Mouse (Mus musculus) brain, adult 10 weeks (tissue): Measurements from ENCODE around the gene Sytl2. TPM values are rescaled to one million over a fixed set of nuclear protein-coding genes. Genes with fewer than 3 reads are reported as not detected.

ENCODE experiments used
- polyA plus RNA-seq: library from polyadenylated mRNA; stranded (reverse); fragments of 350-450 nt; fragmentation: Illumina TruSeq; extraction: RNeasy Lipid Tissue Mini Kit (QIAGEN cat#74804); gene quantifications from one replicate; pipeline ENCODE4 v1.2.3, GENCODE M21; 2015; ENCODE audit warnings: low read depth, low replicate concordance

Sytl2 gene
- 92.1 TPM for polyA plus RNA-seq

GRCm38 (mm10) chr7:90301942-90302646 lies at the start of gene Sytl2:
Sytl2 (plus strand) TSS chr7:90302252.

GRCm38 (mm10) chr7:90265289-90265970 lies 36.6 kb upstream of the Sytl2 start, which contains the start of gene Ccdc83:
Ccdc83 (minus strand) TSS chr7:90265777.

GRCm38 (mm10) chr7:90426020-90427001 lies 124.3 kb downstream of the Sytl2 start, which contains the start of gene Ccdc89:
Ccdc89 (plus strand) TSS chr7:90426577.

GRCm38 (mm10) chr7:90442518-90443080 lies 140.5 kb downstream of the Sytl2 start, which contains the start of gene Crebzf:
Crebzf (plus strand) TSS chr7:90442729.

GRCm38 (mm10) chr7:90456845-90457468 lies 154.9 kb downstream of the Sytl2 start, which contains the start of gene Tmem126a:
Tmem126a (minus strand) TSS chr7:90457229.

Other genes with a start within 250 kb of the Sytl2 start
- 133 TPM for gene Picalm, start 172.0 kb upstream of the Sytl2 start, polyA plus RNA-seq
- not detected for gene Ccdc83, start 36.5 kb upstream of the Sytl2 start, polyA plus RNA-seq
- 1.2 TPM for gene Ccdc89, start 124.3 kb downstream of the Sytl2 start, polyA plus RNA-seq
- gene Crebzf, start 140.5 kb downstream of the Sytl2 start, polyA plus RNA-seq = 63.2 TPM
- 94.7 TPM for gene Tmem126a, start 155.0 kb downstream of the Sytl2 start, polyA plus RNA-seq
- 46.1 TPM for gene Tmem126b, start 173.7 kb downstream of the Sytl2 start, polyA plus RNA-seq
- gene Dlg2, start 174.4 kb downstream of the Sytl2 start, polyA plus RNA-seq = 162 TPM